Mouse (Mus musculus) lung, postnatal 36 days (tissue): Measurements from ENCODE around the gene Efna2.

Experiments
- DNase-seq: peaks from one replicate; pipeline ENCODE4 v3.0.0; 2022; ENCODE audit warnings: mixed read lengths

The Efna2 gene

GRCm38 (mm10) chr10:80179068-80180051 is at the start of gene Efna2:
Gene Efna2, plus strand, starts transcription at chr10:80179482.
- no peak for DNase-seq

DNA sequence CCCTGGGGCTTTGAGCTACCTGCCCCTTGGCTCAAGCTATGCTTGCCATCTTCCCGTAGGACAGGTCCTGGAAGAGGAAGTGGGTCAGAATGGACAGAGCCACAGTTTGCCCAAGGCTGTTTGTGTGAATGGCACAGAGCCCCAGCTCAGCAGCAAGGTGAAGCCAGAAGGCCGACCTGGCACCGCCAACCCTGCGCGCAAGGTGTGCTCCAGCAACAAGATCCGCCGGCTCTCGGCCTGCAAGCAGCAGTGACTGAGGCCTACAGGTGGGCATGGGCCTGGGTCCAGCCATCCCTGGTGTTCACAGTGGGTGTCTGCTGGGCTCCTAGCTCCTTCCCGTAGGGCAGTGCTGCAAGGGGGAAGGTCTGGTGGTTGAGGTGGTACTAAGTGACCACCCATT is 49.4 kb upstream of the Efna2 start:
- DNase-seq: no peak

DNA sequence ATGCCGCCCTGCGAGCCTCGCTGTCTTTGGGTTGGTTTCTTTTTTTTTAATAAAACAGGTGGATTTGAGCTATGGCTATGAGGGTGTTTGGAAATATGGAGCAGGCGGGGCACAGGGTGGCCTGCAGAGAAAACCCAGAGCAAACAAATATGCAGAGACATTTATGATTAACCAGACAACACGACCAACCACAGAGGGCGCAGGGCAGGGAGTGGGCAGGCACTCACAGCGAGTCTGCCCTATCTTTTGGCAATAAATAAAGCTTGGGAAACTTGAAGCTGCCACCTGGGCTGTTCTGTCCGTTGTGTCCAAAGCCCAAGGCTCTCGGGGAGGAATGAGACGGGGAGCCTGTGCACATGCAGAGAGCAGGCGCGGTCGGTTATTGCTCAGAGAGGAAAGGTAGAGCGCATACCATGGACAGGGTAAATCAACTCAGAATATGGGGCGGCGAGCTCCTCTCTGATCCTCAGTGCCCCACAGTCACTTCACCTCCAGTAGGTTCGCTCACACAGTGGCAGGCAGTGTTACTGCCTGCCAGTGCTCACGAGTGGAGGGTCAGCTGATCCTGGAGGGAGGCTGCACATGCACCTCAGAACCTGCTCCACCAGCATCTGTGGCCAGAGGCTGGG is 48.8 kb upstream of the Efna2 start:
- DNase-seq: no peak

DNA sequence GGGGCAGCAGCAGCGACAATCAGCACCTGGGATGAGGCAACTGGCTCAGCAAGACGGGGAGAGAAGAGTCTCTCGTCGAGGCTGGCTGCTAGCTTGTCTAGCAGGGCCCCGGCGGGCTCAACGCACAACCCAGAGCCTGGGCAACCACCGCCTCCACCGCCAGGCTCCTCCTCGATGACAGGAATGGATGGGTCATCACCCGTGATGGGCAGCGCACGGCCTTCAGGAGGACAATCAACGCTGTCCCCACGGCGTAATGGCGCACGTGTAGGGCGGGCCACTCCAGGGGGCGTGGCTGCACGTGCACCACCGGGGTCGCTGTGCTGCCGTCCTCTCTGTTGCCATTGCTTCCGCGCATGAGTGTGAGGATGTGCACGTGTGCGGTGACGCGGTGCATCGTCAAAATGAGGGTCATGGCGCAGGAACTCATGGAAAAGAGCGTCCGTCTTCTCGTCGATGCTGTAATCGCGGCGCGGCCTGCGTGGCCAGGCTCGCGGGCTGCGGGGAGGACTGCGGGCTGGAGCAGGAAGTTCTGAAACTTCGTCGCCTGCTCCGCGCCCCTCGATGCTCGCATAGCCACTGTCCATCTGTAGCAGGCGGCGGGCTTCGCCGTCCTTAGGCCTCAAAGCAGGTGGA is 47.8 kb upstream of the Efna2 start:
- no peak for DNase-seq

DNA sequence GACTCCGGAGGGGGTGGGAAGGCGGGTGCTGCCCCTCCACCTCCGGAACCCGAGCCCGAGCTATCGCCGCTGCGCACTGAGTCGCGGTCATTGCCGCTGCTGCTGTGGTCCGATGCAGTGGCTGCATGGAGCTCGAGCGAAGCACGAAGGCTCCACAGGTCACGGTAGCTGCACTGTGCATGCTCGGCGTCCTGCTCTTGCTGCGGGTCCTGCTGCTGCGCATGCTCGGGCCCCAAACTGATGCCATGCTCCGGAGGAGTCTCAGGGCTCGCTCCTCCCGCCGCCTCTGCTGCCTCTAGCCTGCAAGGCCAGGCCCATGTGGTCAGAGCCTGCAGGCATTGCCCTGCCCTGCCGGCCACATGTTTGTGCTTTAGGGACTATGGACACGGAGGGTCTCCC is 47.3 kb upstream of the Efna2 start:
- no peak for DNase-seq

DNA sequence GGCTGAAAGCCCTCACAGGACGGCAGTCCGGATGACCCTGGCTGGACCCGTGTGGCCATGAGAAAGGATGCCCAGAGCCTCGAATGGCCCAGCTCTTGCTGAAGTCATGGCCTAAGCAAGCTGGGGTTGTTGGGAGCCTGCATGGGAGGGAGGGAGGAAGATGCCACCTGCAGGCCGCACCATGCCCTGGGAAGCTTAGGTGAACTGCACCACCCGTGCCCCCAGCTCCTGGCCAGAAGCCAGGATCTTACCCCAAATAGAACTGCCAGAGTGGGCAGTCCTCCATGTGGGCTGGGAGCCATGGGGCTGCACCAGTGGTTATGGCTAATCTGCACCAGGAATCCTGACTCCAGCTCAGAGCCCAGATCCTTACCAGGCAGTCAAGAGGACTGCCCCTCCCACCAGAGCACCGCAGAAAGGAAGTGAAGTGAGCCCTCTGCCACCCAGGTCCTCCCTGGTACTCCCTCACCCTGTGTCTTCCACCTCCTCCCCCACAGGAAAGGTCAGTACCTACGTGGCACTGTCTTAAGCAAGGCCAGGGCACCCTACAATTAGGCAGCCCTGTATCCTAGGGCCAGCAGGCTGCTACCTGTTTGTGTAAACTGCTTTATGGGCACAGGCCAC is 45.9 kb upstream of the Efna2 start:
- no peak for DNase-seq

- DNase-seq: no peak
Measured at GRCm38 (mm10) chr10:80134421-80134820, 44.9 kb upstream of the Efna2 start.

GRCm38 (mm10) chr10:80135161-80135560 is 44.1 kb upstream of the Efna2 start:
- no peak for DNase-seq

DNA sequence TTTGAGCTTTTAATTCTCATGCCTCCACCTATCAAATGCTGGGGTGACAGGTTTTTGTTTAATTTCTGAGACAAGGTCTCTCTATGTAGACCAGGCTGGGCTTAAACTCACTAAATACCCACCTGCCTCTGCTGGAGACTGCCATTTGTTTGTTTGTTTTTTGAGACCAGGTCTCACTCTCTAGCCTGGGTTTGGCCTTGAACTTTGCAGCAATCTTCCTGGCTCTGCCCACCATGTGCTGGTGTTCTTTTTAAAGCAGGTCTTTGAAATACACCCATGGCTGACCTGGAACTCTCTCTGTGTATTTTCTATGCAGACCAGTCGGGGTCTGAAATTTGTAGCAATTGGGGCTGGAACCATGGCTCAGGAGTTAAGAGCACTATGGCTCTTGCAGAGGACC is 43.6 kb upstream of the Efna2 start:
- no peak for DNase-seq

- no peak for DNase-seq
Measured at GRCm38 (mm10) chr10:80136179-80136951, 42.9 kb upstream of the Efna2 start.

DNA sequence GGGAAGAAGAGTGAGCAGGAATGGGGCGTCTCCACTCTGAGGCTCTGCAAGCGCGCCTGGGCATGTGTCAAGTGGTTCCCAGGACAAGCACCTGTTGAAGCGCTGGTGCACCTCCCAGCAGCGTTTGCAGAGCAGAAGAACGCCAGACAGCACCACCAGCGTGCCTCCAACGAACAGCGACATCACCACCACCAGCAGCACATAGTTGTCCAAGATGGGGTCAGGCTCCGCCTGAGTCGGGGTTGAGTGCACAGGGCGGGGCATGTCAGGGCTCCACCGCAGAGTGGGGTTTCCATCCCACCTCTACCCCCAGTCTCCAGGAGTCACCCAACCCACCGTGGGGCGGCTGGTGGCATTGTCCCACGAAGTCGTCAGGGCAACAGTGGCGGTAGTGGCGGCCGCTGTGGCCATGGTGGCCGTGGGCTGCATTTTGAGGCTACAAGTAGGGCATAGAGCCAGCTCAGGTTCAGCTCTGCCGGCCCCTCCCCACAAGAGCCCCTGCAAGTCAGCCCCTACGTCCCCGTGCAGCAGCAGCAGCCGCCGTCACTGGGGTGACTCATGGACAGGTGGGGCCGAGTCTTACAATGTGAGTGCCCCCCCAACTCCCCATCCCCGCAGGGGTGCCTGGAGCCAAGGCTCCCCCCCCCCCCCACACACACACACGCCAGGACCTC is 42.2 kb upstream of the Efna2 start:
- peak; percentile 69 for DNase-seq

DNA sequence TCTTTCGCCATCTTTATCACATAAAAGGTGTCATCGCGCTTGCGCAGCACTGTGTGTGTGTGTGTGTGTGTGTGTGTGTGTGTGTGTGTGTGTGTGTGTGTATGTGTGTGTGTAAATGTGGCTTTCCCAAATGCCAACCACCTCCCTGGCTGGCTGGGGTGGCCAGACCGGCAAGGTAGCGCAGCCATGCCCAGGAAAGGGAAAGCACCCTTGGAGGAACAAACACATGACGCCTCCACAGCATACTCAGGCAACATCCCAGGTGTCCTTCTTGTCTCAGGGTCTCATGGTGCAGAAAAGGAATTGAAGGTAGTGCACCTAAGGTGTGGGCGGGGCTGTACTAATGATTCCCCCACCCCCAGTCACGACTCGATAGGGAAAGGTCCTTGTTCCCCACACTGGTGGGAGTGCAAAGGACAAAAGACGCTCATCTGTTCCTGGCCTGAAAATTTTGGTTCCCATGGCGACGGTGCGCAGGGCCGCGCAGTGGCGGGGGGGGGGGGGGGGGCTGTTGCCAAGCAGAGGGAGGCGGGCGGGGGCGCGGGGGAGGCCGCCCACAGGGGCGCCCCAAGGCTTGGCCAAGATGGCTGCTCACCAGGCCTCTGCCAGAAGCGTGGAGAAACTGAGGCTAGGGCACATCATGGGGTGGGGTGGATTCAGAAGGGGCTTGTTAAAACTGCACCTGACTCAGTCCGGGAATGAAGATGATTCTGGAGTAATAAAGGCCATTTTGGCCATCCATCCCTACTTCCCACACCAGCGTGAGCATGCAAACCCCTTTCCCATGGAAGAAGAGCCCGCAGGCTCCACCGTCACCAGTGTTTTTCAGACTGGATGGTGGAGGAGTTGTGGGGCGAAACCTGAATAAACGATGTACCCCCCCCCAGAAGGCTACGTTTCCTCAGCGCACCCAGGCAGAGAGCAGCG is 41.4 kb upstream of the Efna2 start:
- no peak for DNase-seq

DNA sequence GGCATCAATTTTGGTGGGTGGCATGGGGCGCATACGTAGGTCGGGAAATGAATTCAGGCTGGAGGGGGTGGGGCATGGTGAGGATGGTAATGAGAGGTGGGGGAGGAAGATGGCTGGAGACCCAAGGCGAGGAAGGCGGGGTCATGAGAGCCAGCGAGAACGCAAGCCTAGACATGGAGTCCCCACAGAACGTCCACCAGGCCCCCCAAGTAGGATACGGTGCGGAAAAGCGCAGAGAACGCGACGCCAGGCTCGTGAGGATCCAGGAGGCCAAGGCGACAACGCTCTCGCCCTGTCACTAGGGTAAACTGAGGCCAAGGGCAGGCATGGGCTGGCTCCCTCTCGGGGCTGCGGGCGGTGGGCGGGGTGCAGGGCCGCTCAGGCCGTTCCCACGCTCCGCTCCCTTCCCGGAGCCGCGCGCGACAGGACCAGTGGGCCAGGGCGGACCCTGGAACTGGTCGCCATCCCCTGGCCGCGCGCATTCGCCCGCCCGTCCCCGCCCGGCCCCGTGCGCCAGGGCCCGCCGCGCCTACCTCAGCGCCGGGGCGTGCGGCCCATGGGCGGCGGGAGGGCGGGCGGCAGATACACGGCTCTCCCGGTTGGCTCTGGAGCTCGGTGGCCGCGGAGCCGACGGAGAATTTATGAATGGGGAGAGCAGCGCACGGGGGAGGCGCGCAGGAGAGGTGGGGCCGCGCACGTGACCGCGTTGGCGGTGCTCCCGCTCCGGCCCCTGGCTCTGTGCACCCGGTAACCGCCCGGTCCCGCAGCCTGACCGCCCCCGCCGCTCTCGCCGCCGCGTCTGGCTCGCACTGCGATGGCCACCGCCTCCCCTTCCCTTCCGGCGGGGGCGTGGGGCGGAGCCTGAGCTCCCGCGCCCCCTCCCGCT is 40.5 kb upstream of the Efna2 start, which contains the start of gene Atp5d:
Gene Atp5d (plus strand): TSS at position 80 of the 886 bp plus-strand sequence.
- DNase-seq: no peak

- DNase-seq: no peak
Measured at GRCm38 (mm10) chr10:80139439-80139775, 39.9 kb upstream of the Efna2 start.

GRCm38 (mm10) chr10:80139975-80140665 is 39.2 kb upstream of the Efna2 start:
- no peak for DNase-seq

GRCm38 (mm10) chr10:80140666-80141035 is 38.6 kb upstream of the Efna2 start, which contains the start of gene Cbarp:
Gene Cbarp, minus strand, starts transcription at chr10:80140835.
- DNase-seq: no peak

DNA sequence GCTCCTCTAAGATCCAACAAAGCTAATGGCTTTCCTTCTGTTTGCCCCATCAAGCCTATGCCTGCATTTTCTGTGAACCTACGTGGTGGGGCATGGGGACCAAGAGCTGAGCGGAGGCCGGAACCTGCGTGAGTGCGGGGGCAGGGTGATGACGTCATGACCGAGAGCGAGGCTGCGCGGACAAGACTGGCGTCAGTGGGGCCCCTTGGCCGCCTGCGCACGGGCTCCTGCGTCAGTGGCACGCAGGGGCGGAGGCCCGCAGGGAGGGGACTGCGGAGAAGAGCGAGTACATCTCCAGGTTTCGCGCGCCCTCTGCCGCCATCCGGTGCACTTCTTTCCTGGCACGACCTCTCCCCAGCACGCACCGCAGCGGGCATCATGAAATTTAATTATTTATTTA is 38.0 kb upstream of the Efna2 start:
- DNase-seq: peak; percentile 98

DNA sequence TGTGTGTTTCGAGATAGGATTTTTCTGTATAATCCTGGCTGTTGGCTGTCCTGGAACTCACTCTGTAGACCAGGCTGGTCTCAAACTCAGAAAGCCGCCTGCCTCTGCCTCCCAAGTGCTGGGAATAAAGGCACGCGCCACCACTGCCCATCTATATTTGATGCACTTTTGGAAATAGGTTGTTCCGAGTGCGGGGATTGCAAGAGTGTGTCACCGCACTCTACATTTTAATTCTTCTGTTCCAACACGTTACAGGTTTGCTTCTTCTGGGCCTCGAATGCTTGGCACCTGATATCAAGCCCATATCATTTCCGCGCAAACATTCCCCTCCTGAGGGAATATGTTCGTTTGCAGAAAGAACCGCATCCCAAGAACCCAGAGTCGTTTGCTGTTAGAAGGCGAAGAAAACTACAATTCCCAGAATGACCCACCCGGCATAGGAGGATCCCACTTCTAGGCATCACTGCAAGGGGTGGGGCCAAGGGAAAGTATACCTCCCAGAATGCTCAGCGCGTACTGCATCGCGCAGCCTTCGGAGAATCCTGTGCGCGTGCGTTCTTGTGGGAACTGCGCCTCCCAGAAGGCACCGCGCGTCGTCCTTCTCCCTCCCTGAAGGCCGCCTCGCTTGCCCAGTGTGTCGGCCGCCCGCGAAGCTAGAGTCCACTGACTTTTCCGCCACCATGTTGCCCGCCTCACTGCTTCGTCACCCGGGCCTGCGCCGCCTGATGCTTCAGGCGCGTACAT is 37.3 kb upstream of the Efna2 start:
- DNase-seq: peak; percentile 99
